Mouse (Mus musculus): Measurements from ENCODE around the gene Khdc4. TPM values are rescaled to one million over a fixed set of nuclear protein-coding genes. Genes with fewer than 3 reads are reported as not detected.

The Khdc4 gene
- total and polyA plus RNA-seq, 3 experiments, result 47.4 to 71.0 TPM; not detected in 1

DNA sequence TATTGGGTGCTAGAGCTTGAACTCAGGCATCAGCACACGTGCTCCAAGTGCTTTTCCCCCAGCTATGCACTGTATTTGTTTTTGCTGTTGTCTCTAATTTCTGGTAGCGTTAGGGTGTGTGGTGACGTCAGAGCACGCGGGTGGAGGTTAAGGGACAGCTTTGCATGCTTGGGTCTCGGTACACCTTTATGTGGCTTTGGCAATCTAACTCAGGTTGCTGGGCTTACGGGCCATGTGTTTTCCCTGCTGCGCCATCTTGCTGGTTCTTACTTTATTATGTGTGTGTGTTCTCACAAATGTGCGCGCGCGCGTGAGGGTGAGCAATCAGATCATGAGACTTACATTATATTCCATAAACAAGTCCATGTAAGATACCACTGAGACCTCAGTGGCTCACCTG is 35.6 kb upstream of the Khdc4 start:
- Histone ChIP-seq H3K36me3 (ENCODE audit: control insufficient read depth in 1 of 2, insufficient read depth in 2 of 2, low read length in 2 of 2) (peaks cover 16 to 22% of the 10 kb centered on the region in 2 experiments), H3K27me3 (ENCODE audit: control insufficient read depth in 1 of 2, insufficient read depth in 2 of 2, low read length in 2 of 2) (no peaks in the 10 kb centered on the region), H3K9me3 (replicated peaks; ENCODE audit: insufficient read depth, low read length) (no peaks in the 10 kb centered on the region), H3K4me3 (ENCODE audit: control insufficient read depth in 1 of 2, insufficient read depth in 1 of 2, low read depth in 2 of 2, low read length in 2 of 2) (no peak overlapping the region), H3K79me2 (ENCODE audit: control insufficient read depth, insufficient read depth, low read length, poor library complexity) (no peaks in the 10 kb centered on the region), H3K27ac (ENCODE audit: control insufficient read depth, low read depth, low read length) (no peak overlapping the region), H3K4me1 (ENCODE audit: control insufficient read depth in 1 of 2, insufficient read depth in 2 of 2, low read length in 2 of 2) (peaks cover 6 to 23% of the 10 kb centered on the region in 2 experiments), H3K9ac (ENCODE audit: control insufficient read depth, low read depth, low read length, poor library complexity, severe bottlenecking) (no peak overlapping the region)
- TF ChIP-seq MAZ (IDR thresholded peaks at IDR 0.05; ENCODE audit: low read depth, low read length) (no peak), RAD21 (IDR thresholded peaks at IDR 0.05; ENCODE audit: low read depth, low read length) (no peak), POLR2AphosphoS2 (IDR thresholded peaks at IDR 0.05; ENCODE audit: low read length) (0 out of 2 replicates have a peak, but pooled peaks have one; percentile 18), MAFK (IDR thresholded peaks at IDR 0.05; ENCODE audit: borderline replicate concordance, low read depth, low read length) (no peak), SMC3 (IDR thresholded peaks at IDR 0.05; ENCODE audit: low read depth, low read length) (no peak), MAX (IDR thresholded peaks at IDR 0.05; ENCODE audit: low read length) (no peak), GATA1 (IDR thresholded peaks at IDR 0.05; ENCODE audit: low read depth, low read length) (no peak), MYC (IDR thresholded peaks at IDR 0.05; ENCODE audit: low read depth, low read length) (no peak)
- DNase-seq (ENCODE audit: low read depth, low spot score), result no peak

DNA sequence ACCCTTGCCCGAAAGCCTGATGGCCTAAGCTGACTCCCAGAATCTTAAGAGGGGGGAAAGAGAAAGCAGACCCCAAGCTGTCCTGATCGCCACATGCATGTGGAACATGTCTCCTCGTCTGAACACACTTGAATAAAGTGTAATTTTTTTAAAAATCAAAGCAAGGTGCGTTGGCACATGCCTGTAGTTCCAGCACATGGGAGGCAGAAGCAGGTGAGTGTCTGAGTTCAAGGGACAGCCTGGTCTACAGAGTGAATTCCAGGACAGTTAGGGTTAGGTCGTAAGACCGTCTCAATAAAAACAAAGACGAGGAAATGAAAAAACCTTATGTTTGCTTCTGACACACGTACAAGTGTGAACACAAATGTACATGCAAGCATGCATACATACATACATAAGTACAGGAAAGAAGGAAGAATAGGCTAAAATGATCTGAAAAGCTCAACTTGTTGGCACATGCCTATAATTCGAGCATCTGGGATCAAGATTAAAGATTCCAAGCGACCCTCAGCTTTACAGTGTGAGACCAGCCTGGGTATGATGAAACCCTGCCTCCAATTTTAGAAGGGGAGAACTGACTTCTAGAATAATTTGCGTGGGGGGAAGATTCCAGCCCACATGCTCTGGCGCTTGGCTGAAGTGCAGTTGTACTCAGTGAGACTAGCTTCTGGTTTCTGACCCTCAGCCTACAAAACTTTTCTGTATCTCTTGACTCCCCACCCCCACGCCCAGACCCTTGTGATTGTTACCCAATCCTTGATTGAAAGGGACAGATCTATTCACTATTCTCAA is 34.7 kb upstream of the Khdc4 start:
- Histone ChIP-seq H3K27ac (ENCODE audit: control insufficient read depth, low read depth, low read length) (0 out of 2 replicates have a peak overlapping the region, but pooled peaks have one; percentile 2), H3K36me3 (ENCODE audit: control insufficient read depth in 1 of 2, insufficient read depth in 2 of 2, low read length in 2 of 2) (peaks cover 14 to 16% of the 10 kb centered on the region in 2 experiments), H3K4me3 (ENCODE audit: control insufficient read depth in 1 of 2, insufficient read depth in 1 of 2, low read depth in 2 of 2, low read length in 2 of 2) (no peak overlapping the region), H3K9me3 (replicated peaks; ENCODE audit: insufficient read depth, low read length) (no peaks in the 10 kb centered on the region), H3K4me1 (ENCODE audit: control insufficient read depth in 1 of 2, insufficient read depth in 2 of 2, low read length in 2 of 2) (peaks cover 6 to 24% of the 10 kb centered on the region in 2 experiments), H3K27me3 (ENCODE audit: control insufficient read depth in 1 of 2, insufficient read depth in 2 of 2, low read length in 2 of 2) (no peaks in the 10 kb centered on the region), H3K9ac (ENCODE audit: control insufficient read depth, low read depth, low read length, poor library complexity, severe bottlenecking) (no peak overlapping the region), H3K79me2 (ENCODE audit: control insufficient read depth, insufficient read depth, low read length, poor library complexity) (no peaks in the 10 kb centered on the region)
- DNase-seq (ENCODE audit: low read depth, low spot score), result peak; percentile 37
- TF ChIP-seq ZMIZ1 (IDR thresholded peaks at IDR 0.05; ENCODE audit: low read depth, low read length) (0 out of 2 replicates have a peak, but pooled peaks have one; percentile 45), POLR2A (IDR thresholded peaks at IDR 0.05; ENCODE audit: control insufficient read depth in 1 of 2, insufficient read depth in 1 of 2, low read depth in 1 of 2, low read length in 2 of 2, poor library complexity in 1 of 2) (peak in 1 of 2 experiments; percentile 46; a peak in 1 of 4 replicates), CHD2 (IDR thresholded peaks at IDR 0.05; ENCODE audit: low read length) (no peak), NELFE (IDR thresholded peaks at IDR 0.05; ENCODE audit: low read depth, low read length) (no peak), POLR2AphosphoS2 (IDR thresholded peaks at IDR 0.05; ENCODE audit: low read length) (0 out of 2 replicates have a peak, but pooled peaks have one; percentile 14), SMC3 (IDR thresholded peaks at IDR 0.05; ENCODE audit: low read depth, low read length) (0 out of 2 replicates have a peak, but pooled peaks have one; percentile 11)

Measured in MEL (cell line).